Mouse (Mus musculus) stomach, adult 2 months (tissue): ENCODE results near the gene Itga4. TPM values are rescaled to one million over a fixed set of nuclear protein-coding genes. Genes with fewer than 3 reads are reported as not detected.

Source experiments
- polyA plus RNA-seq: library from polyadenylated mRNA; depleted of rRNA; stranded (reverse); fragments of >200 nt; gene quantifications from 2 replicates; pipeline ENCODE4 v1.2.3, GENCODE M21; 2012; rRNA removed

Itga4 gene
- polyA plus RNA-seq: 0.20 and 0.24 TPM in 2 replicates

DNA sequence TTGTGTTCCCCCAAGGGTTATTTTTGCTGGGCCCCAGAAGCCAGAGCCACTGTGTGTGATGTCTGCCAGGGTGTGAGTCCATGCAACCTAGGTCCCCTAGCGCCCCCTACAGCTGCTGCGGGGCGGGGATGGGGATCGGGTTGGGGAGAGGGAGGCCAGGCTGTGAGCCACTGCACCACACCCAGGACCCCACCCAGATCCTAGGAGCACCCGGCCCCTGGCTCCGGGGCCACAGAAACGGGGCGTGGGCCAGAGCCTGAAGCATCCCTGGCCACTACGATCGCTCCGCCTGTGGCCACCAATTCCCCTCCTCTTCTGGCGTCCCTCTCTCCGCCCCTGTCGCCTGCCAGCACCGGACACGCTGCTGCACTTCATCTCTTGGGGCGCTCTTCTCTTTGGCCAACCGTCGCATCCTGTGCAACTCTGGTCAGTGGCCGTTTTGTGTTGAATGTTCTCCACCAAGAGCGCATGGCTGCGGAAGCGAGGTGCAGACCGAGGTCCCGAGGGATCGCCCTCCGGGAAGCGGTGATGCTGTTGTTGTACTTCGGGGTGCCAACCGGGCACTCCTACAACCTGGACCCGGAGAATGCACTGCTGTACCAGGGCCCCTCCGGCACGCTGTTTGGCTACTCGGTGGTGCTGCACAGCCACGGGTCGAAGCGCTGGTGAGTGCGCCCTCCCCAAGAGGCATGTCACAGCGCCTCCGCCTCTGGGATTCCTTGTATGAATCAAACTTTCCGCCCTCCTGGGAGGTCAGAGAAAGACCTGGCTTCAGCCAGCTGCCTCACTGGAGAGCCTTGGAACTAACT is at the start of gene Itga4:
Gene Itga4, plus strand, starts transcription at position 235 of the 809 bp plus-strand sequence.

Other genes with a start within 250 kb of the Itga4 start
- 0.40 and 0.55 TPM in 2 replicates for gene Neurod1, start 201.3 kb downstream of the Itga4 start, polyA plus RNA-seq
- 0.04 and 0.13 TPM in 2 replicates for gene Cerkl, start 201.4 kb downstream of the Itga4 start, polyA plus RNA-seq